Mouse (Mus musculus) testis, adult 2 months (tissue): Measurements from ENCODE around the gene Coro2a.

ENCODE experiments used
- CTCF ChIP-seq: fragments of 200-500 bp; IDR thresholded peaks from 2 replicates; pipeline ENCODE4 v1.5.1; 2012; ENCODE audit warnings: low read depth, mild to moderate bottlenecking, inconsistent platforms, low read length, moderate library complexity; ENCODE audit not compliant: control insufficient read depth, insufficient read depth, insufficient replicate concordance
- POLR2A ChIP-seq: fragments of 200-500 bp; IDR thresholded peaks from 2 replicates; pipeline ENCODE4 v1.6.1; 2012; ENCODE audit warnings: low read depth, mild to moderate bottlenecking, inconsistent platforms, low read length, moderate library complexity; ENCODE audit not compliant: control insufficient read depth

DNA sequence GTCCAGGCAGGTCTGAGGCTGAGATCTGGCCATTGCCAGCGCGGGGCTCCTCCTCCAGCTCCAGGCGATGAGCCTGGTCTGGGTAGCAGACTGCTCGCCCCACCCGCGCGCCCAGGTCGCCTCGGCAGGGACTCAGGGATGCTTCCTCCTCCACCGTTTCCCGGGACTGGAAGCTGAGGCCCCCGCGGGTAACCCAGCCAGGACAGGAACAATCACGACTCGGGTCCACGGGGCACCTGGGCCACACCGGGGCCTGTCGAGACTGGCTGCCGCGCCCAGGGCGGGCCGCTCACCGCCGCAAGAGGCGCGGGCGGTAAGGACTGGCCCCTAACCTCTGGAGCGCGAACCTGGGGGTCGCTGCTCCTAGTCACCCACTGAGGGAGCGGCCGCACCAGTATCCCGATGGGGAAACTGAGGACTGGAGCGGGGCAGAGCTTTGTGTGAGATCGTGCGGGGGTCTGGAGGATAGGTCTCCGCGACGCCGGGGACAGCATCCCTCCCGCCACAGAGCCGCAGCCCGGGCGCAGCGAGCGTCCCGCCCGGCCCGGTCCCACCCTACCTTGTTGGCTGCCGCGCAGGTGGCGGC, 651 bp downstream of the Coro2a start:
- TF ChIP-seq POLR2A (no peak), CTCF (no peak)
